14 mouse cellular contexts compared by ENCODE assay signal in the genomic region with DNA sequence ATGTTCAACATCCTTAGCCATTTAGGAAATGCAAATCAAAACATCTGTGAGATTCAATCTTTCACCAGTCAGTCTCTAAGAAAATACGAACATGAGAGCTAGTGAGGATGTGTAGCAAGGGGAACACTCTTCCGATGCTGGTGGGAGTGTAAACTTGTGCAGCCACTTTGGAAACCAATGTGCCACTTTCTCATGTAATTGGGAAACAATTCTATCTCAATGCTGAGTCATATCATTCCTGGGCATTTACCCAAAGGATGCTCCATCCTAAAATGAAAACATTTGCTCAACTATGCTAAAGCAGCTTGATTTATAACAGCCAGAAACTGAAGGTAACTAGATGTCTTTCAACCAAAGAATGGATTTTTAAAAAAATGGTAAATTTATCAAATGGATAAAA. TPM values are rescaled to one million over a fixed set of nuclear protein-coding genes. Genes with fewer than 3 reads are reported as not detected.
"Had no signal": no experiment of that assay in that cellular context is flagged by ENCODE, and none has a peak within 500 bp of the region (broad histone marks: within the 10 kb centered on the region; RNA-seq: fewer than 3 reads in every experiment).

No protein-coding gene starts in this region.

- DNase-seq: lung, adult 18-20 months; lung, embryonic 14.5 days; lung, postnatal 10 days; lung, postnatal 4 days; midbrain, embryonic 14.5 days; retina, postnatal 1 day; right cerebral cortex, postnatal 25 days; right cerebral cortex, postnatal 4 days; spleen, adult 18-20 months; thymus, adult 2 months; thymus, postnatal 25 days; thymus, postnatal 4 days had no signal

RNA-seq across cellular contexts. Expression of gene Olfr1097, which starts 13.6 kb away (rescaled TPM):
- total RNA-seq: megakaryocyte, adult 5-6 weeks; megakaryocyte-erythroid progenitor cell, adult 5-6 weeks had no signal

RNA-seq across cellular contexts. Expression of gene Olfr1098, which starts 18.7 kb away (rescaled TPM):
- total RNA-seq: megakaryocyte, adult 5-6 weeks; megakaryocyte-erythroid progenitor cell, adult 5-6 weeks had no signal

RNA-seq across cellular contexts. Expression of gene Gm13723, which starts 31.0 kb away (rescaled TPM):
- total RNA-seq: megakaryocyte, adult 5-6 weeks; megakaryocyte-erythroid progenitor cell, adult 5-6 weeks had no signal

RNA-seq across cellular contexts. Expression of gene Olfr1095, which starts 54.2 kb away (rescaled TPM):
- total RNA-seq: megakaryocyte, adult 5-6 weeks; megakaryocyte-erythroid progenitor cell, adult 5-6 weeks had no signal

RNA-seq across cellular contexts. Expression of gene Olfr1099, which starts 54.8 kb away (rescaled TPM):
- total RNA-seq: megakaryocyte, adult 5-6 weeks; megakaryocyte-erythroid progenitor cell, adult 5-6 weeks had no signal
